Mouse (Mus musculus): ENCODE measurements around the gene Pisd.
"Not testable (repeated sequence)": the region's sequence is repeated elsewhere in the genome, so short reads cannot be mapped to it uniquely, and the experiment has no call there.

The Pisd gene

GRCm38 (mm10) chr5:32785313-32785915 is at the start of gene Pisd:
Pisd (minus strand) TSS chr5:32785646.
- DNase-seq (ENCODE audit: low read depth, low spot score): peak; percentile 89

GRCm38 (mm10) chr5:32834497-32834896 is 49.1 kb upstream of the Pisd start:
- DNase-seq (ENCODE audit: low read depth, low spot score): no peak

- DNase-seq (ENCODE audit: low read depth, low spot score): no peak
These were observed 44.6 kb upstream of the Pisd start for GRCm38 (mm10) chr5:32830054-32830453.

- not testable (repeated sequence) for DNase-seq (ENCODE audit: low read depth, low spot score)
These were observed 43.3 kb upstream of the Pisd start for GRCm38 (mm10) chr5:32828766-32829165.

GRCm38 (mm10) chr5:32827009-32827408 is 41.6 kb upstream of the Pisd start, which contains the start of gene Gm20671:
Gm20671 (minus strand) TSS chr5:32827109.
- no peak for DNase-seq (ENCODE audit: low read depth, low spot score)

- DNase-seq (ENCODE audit: low read depth, low spot score): no peak
These were observed 35.0 kb upstream of the Pisd start for GRCm38 (mm10) chr5:32820471-32820870.

- no peak for DNase-seq (ENCODE audit: low read depth, low spot score)
These were observed 29.9 kb upstream of the Pisd start for GRCm38 (mm10) chr5:32815396-32815795.

- DNase-seq (ENCODE audit: low read depth, low spot score): not testable (repeated sequence)
These were observed 1.0 kb upstream of the Pisd start for GRCm38 (mm10) chr5:32786454-32786853.

GRCm38 (mm10) chr5:32784726-32785125 is 720 bp downstream of the Pisd start:
- no peak for DNase-seq (ENCODE audit: low read depth, low spot score)

GRCm38 (mm10) chr5:32781596-32781995 is 3.9 kb downstream of the Pisd start:
- DNase-seq (ENCODE audit: low read depth, low spot score): no peak

- no peak for DNase-seq (ENCODE audit: low read depth, low spot score)
These were observed 7.3 kb downstream of the Pisd start for GRCm38 (mm10) chr5:32778168-32778567.

- DNase-seq (ENCODE audit: low read depth, low spot score): no peak
These were observed 13.1 kb downstream of the Pisd start for GRCm38 (mm10) chr5:32772361-32772760.

- no peak for DNase-seq (ENCODE audit: low read depth, low spot score)
These were observed 17.6 kb downstream of the Pisd start for GRCm38 (mm10) chr5:32767636-32768373.

GRCm38 (mm10) chr5:32767004-32767403 is 18.4 kb downstream of the Pisd start:
- DNase-seq (ENCODE audit: low read depth, low spot score): no peak

- DNase-seq (ENCODE audit: low read depth, low spot score): no peak
These were observed 23.8 kb downstream of the Pisd start for GRCm38 (mm10) chr5:32761566-32762140.

GRCm38 (mm10) chr5:32760787-32761186 is 24.7 kb downstream of the Pisd start:
- no peak for DNase-seq (ENCODE audit: low read depth, low spot score)

GRCm38 (mm10) chr5:32760352-32760751 is 25.1 kb downstream of the Pisd start:
- DNase-seq (ENCODE audit: low read depth, low spot score): not testable (repeated sequence)

- no peak for DNase-seq (ENCODE audit: low read depth, low spot score)
These were observed 25.8 kb downstream of the Pisd start for GRCm38 (mm10) chr5:32759662-32760061.

GRCm38 (mm10) chr5:32756141-32756540 is 29.3 kb downstream of the Pisd start:
- no peak for DNase-seq (ENCODE audit: low read depth, low spot score)

- no peak for DNase-seq (ENCODE audit: low read depth, low spot score)
These were observed 33.7 kb downstream of the Pisd start for GRCm38 (mm10) chr5:32751736-32752135.

- no peak for DNase-seq (ENCODE audit: low read depth, low spot score)
These were observed 36.5 kb downstream of the Pisd start for GRCm38 (mm10) chr5:32748936-32749335.

GRCm38 (mm10) chr5:32747650-32748375 is 37.6 kb downstream of the Pisd start:
- DNase-seq (ENCODE audit: low read depth, low spot score): peak; percentile 57
